Comparison of ENCODE assay signal across 8 mouse cellular contexts in the genomic region with DNA sequence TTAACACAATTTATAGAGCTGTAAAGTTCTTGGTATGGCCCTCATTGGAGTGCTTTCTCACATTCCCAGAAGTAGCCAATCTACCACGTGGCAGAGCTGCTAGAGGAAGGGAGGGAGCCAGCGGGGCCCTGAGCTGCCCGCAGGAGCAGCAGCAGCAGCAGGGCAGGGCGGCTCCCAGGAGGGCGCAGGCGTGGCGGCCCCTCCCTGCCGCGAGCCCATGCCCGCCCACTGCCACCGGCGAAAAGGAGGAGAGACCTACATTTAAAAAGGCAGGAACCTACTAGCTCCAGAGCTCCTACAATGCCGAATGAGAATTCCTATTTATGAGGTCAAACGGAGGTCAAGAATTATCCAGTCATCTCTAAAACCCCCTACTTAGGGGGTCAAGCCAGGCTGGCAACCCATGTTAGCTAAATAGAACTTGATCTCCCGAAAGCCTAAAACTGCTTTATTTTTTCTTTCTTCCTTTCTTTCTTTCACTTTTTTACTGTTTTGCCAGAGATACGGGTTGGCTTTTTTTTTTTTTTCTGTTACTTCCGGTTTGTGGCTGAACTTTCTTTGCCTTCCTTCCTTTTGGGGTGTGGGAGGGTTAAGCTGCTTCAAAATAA.
A peak's percentile ranks its signal among the peaks of the same experiment; 100 is the strongest.
DNase-seq lines count a peak whose midpoint lies in the region; ATAC-seq and TF ChIP-seq lines count a peak whose summit lies in the region.

No protein-coding gene starts in this region.

- TF ChIP-seq CTCF in brain, embryonic 14.5 days (IDR thresholded peaks at IDR 0.05; ENCODE audit: borderline replicate concordance, extremely low read depth, insufficient read depth, insufficient read length), result no peak
- no peak for TF ChIP-seq CTCF in gastrocnemius, adult 2 months (IDR thresholded peaks at IDR 0.05)
- TF ChIP-seq CTCF in hindbrain, postnatal 0 days (IDR thresholded peaks at IDR 0.05; ENCODE audit: low read depth), result no peak
- no peak for TF ChIP-seq CTCF in liver, embryonic 14.5 days (IDR thresholded peaks at IDR 0.05; ENCODE audit: low read depth)

- H3K27ac ChIP-seq in gastrocnemius, adult 2 months, result peak overlapping the region; percentile 81
- H3K27ac ChIP-seq in hindbrain, postnatal 0 days, result no peak overlapping the region
- peak overlapping the region; percentile 89 for H3K27ac ChIP-seq in liver, embryonic 14.5 days

- H3K27me3 ChIP-seq in hindbrain, postnatal 0 days (ENCODE audit: insufficient read depth, low read length), result no peaks in the 10 kb centered on the region
- H3K27me3 ChIP-seq in liver, embryonic 14.5 days (ENCODE audit: control insufficient read depth, insufficient read depth, low read length), result no peaks in the 10 kb centered on the region

- H3K4me3 ChIP-seq in gastrocnemius, adult 2 months, result peak overlapping the region; percentile 67
- H3K4me3 ChIP-seq in hindbrain, postnatal 0 days (ENCODE audit: low read length), result peak overlapping the region; percentile 32
- peak overlapping the region; percentile 53 to 56 for H3K4me3 ChIP-seq in liver, embryonic 14.5 days (ENCODE audit: insufficient read depth in 1 of 2, low read depth in 2 of 2, low read length in 2 of 2)

- intact Hi-C loops in gastrocnemius, adult 2 months (cut with DNase I), result loop anchor here (5.0 to 10.0 kb wide), 5 partner anchors 62 to 357 kb away; no protein-coding TSS in a partner anchor

- peaks cover 9% of the 10 kb centered on the region for H3K4me1 ChIP-seq in hindbrain, postnatal 0 days (ENCODE audit: insufficient read depth, low read length)
- H3K4me1 ChIP-seq in liver, embryonic 14.5 days (replicated peaks; ENCODE audit: control insufficient read depth in 2 of 2, insufficient read depth in 2 of 2, low read length in 1 of 2), result peaks cover 32 to 54% of the 10 kb centered on the region in 2 experiments

- H3K9me3 ChIP-seq in hindbrain, postnatal 0 days (ENCODE audit: low read length), result no peaks in the 10 kb centered on the region
- H3K9me3 ChIP-seq in liver, embryonic 14.5 days (ENCODE audit: control insufficient read depth, low read length), result no peaks in the 10 kb centered on the region

- no peak for TF ChIP-seq POLR2A in brain, embryonic 14.5 days (IDR thresholded peaks at IDR 0.05; ENCODE audit: borderline replicate concordance, extremely low read depth, insufficient read depth, insufficient read length, poor library complexity, severe bottlenecking)

- peak overlapping the region; percentile 66 for H3K4me2 ChIP-seq in hindbrain, postnatal 0 days (ENCODE audit: low read depth, low read length)
- peak overlapping the region; percentile 82 for H3K4me2 ChIP-seq in liver, embryonic 14.5 days (ENCODE audit: low read depth)

- WGBS in hindbrain, postnatal 0 days, result 3% methylated on average over 17 of the region's 17 CpGs
- under 1% methylated on average over 17 of the region's 17 CpGs for WGBS in liver, embryonic 14.5 days (ENCODE audit: insufficient replicate concordance)

- no peaks in the 10 kb centered on the region for H3K36me3 ChIP-seq in hindbrain, postnatal 0 days (ENCODE audit: insufficient read depth, low read length)
- no peaks in the 10 kb centered on the region for H3K36me3 ChIP-seq in liver, embryonic 14.5 days (replicated peaks; ENCODE audit: control insufficient read depth, insufficient read depth, low read depth)

- ATAC-seq in hindbrain, postnatal 0 days, result 0 out of 2 replicates have a peak, but pooled peaks have one; percentile 48
- ATAC-seq in liver, embryonic 14.5 days (ENCODE audit: insufficient read depth), result peak; percentile 92

- H3K9ac ChIP-seq in hindbrain, postnatal 0 days (replicated peaks; ENCODE audit: low read length), result no peak overlapping the region
- peak overlapping the region; percentile 71 for H3K9ac ChIP-seq in liver, embryonic 14.5 days (replicated peaks)

- 0 out of 2 replicates have a peak, but pooled peaks have one; percentile 33 for TF ChIP-seq EP300 in liver, embryonic 14.5 days (IDR thresholded peaks at IDR 0.05; ENCODE audit: low read depth)

- peak; percentile 21 to 40 for DNase-seq in cerebellum, postnatal 25 days
- DNase-seq in cerebellum, adult 11 months, result no peak
- DNase-seq in brain, embryonic 14.5 days (ENCODE audit: low read depth), result peak; percentile 70
- DNase-seq in gastrocnemius, adult 2 months, result peak; percentile 81
- DNase-seq in hindbrain, postnatal 0 days (ENCODE audit: low spot score), result peak; percentile 23
- peak; percentile 70 to 80 (median 71) for DNase-seq in liver, embryonic 14.5 days (ENCODE audit: low read depth in 3 of 3, low spot score in 3 of 3)
- DNase-seq in natural killer cell, adult 2 months (ENCODE audit: low spot score in 2 of 2), result peak; percentile 70 to 72
- peak; percentile 72 to 74 for DNase-seq in thymus, postnatal 10 days (ENCODE audit: low spot score in 2 of 2)
